Mouse (Mus musculus) induced T-regulatory cell, adult 2 months (primary cell): Measurements from ENCODE around the gene Tuba1b.
"Not testable (repeated sequence)": the region's sequence is repeated elsewhere in the genome, so short reads cannot be mapped to it uniquely, and the experiment has no call there.

Source experiments
- DNase-seq: peaks from one replicate; pipeline ENCODE4 v3.0.0-alpha.2; 2012; ENCODE audit warnings: low read depth

Gene Tuba1b

GRCm38 (mm10) chr15:98953401-98954356 lies 19.3 kb upstream of the Tuba1b start, which contains the start of the genes Gm49450 and Tuba1a:
Gene Gm49450, minus strand, starts transcription at chr15:98953551.
Gene Tuba1a, minus strand, starts transcription at chr15:98953703.
- peak; percentile 98 for DNase-seq

GRCm38 (mm10) chr15:98952751-98953400 lies 18.5 kb upstream of the Tuba1b start:
- DNase-seq, result no peak

DNA sequence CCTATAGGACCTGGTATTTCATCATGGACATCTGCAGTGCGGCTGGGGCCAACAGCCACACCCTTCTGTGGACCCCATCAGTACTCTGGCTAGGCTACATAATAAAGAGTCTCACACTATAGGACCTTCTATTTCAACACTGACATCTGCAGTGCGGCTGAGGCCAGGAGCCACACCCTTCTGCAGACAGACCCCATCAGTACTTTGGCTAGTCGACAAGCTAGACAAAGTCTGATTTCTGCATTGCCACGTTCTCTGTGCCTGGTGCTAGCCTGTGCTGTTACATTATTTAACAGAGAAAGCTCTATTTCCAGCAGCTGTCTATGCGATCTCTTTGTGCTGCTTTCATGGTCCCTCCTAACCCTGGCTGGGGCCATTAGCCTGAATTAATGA lies 17.7 kb upstream of the Tuba1b start:
- no peak for DNase-seq

DNA sequence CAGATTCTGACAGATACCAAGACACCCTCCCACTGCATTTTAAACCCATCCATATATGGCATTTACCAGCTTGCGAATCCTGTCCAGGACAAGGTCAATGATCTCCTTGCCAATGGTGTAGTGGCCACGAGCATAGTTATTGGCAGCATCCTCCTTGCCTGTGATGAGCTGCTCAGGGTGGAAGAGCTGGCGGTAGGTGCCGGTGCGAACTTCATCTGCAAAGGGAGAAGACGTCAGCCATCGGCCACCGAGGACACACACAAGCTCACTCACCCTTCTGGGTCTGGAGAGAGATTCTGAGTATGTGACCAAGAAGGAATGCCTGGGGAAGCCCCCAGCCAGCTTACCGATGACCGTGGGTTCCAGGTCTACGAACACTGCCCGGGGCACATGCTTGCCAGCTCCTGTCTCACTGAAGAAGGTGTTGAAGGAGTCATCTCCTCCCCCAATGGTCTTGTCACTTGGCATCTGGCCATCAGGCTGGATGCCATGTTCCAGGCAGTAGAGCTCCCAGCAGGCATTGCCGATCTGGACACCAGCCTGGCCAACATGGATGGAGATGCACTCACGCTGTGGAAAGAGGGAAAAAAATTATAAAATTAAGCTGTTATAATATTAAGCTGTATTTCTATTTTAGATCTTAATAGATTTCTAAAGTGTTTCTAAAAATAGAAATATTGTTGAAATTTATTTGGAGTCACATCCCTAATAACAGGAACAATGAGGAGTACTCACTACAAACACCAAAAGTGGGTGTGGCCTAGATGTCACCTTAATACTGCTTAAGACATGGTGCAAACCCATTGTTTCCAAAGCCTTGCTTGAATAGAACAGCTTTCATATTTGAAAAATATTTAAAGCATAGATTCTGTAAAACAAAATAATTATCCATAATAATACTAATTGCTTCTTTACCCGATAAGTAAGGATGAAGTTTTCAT lies 17.0 kb upstream of the Tuba1b start:
- DNase-seq, result not testable (repeated sequence)

DNA sequence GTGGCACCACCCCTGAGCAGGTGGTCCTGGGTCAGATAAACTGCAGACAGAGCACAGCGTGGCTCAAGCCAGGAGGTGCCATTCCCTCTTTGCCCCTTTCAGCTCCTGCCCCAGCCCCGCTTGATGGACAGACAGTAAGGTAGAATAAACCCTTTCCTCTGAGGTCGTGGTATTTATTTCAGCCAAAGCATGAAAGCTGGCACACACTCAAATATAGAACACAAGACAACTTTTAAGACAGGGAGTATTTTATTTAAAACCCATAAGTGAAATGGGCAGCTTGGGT lies 15.2 kb upstream of the Tuba1b start:
- no peak for DNase-seq

- no peak for DNase-seq
Measured at GRCm38 (mm10) chr15:98948857-98949606, 14.7 kb upstream of the Tuba1b start.

- DNase-seq, result no peak
Measured at GRCm38 (mm10) chr15:98948382-98948781, 14.0 kb upstream of the Tuba1b start.

DNA sequence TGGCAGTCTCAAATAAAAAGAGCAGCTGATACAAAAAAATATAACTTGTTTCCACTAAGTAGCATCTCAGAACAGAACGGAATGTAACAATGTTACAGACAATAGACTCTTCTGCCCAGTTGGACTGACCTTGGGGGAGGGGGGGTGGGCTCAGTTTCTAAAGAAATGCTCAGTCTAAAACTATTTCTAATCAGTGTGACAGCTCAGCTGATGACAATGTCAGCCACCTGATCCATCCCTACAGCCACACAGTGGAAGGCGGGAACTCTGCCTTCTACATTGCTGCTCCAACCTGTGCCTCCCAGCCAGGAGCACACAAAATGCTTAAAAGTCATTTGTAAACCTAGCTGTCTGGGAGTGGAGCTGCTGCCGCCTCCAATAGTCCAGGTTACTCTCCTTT lies 13.5 kb upstream of the Tuba1b start:
- DNase-seq, result no peak

GRCm38 (mm10) chr15:98943133-98943532 lies 8.8 kb upstream of the Tuba1b start:
- DNase-seq, result no peak

DNA sequence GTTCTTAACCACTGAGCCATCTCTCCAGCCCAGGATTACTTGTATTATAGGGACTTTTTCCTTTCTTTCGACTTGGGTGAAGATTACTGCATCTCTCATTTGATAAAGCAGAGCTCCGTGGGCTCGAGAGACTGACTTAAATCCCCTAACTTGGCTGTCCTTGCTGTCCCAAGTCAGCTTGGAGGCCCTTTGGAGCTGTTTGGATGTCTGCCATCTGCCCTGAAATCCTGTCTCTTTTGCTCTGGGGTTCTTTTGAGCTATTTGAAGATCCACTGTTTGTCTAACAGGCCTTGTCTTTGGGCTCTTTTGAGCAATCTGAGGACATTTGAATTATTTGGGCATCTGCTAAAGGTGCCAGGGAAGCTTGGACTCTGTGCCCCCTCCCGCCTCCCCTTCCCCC lies 7.7 kb upstream of the Tuba1b start:
- no peak for DNase-seq

GRCm38 (mm10) chr15:98941539-98941938 lies 7.2 kb upstream of the Tuba1b start:
- DNase-seq, result no peak

DNA sequence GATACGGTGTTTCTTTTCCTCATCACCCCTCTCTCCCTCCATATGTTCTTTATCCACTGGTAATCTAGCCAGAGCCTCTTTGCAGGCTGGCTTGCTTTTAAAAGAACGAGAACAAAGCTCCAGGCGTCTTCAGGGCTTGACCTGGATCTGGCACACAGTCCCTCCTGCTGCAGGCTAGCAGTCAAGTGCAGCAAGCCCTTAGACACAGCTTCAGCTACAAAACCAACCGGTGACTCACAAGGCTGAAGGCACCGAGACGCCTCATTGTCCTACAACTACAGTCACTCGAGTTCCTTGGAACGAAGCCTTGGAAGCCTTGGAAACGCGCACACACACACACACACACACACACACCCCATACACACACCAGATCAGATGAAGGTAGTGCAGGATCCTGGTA lies 6.5 kb upstream of the Tuba1b start:
- DNase-seq, result no peak

DNA sequence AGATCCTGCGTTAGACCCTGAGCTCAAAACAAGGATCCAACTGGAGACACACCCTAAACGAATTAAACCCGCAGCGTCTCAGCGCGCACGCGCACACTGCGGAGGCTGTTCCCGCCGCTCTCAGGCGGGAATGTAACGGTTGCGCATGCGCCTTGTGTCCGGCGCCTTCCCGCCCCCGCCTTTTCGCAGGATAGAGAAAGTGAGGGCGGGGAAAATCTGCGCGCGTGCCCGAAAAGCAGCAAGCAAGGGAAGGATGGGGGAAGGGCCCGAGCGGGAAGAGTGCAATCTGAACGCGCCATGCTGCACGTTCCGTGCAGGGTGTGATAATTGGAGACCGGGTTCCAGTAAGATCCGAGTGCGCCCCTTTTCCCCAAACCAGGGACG lies 540 bp downstream of the Tuba1b start:
- DNase-seq, result peak; percentile 98

GRCm38 (mm10) chr15:98933004-98933671 lies 1.2 kb downstream of the Tuba1b start:
- DNase-seq, result not testable (repeated sequence)

- no peak for DNase-seq
Measured at GRCm38 (mm10) chr15:98930998-98931397, 3.4 kb downstream of the Tuba1b start.

DNA sequence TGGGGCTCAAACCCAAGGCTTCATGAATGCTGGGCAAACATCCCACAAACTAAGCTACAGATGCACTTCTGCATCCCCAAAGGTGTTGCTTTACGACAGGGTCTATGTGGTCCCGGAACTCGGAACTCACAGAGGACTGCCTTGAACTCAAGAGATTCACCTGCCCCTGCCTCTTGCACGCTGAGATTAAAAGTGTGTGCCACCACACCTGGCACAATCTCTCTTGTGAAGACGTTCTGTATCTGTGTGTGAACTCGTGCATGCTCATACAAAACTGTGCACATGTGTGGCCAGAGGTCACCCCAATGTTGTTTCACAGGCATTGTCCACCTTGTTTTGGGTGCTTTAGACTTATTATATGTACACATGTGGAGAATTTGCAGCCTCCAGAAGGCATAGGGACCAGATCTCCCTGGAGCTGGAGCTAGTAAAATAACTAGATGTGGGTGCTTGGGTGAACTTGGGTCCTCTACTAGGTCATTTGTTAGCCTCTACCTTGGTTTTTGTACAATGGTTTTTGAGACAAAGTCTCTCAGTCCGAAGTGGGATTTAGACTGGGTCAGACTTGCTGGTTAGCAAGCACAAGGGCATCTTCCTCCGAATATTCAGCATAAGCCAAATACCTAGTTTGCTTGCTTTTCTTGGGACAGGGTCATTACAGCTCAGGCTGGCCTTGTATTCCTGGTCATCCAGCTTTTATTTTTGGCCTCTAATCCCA lies 4.2 kb downstream of the Tuba1b start:
- no peak for DNase-seq

DNA sequence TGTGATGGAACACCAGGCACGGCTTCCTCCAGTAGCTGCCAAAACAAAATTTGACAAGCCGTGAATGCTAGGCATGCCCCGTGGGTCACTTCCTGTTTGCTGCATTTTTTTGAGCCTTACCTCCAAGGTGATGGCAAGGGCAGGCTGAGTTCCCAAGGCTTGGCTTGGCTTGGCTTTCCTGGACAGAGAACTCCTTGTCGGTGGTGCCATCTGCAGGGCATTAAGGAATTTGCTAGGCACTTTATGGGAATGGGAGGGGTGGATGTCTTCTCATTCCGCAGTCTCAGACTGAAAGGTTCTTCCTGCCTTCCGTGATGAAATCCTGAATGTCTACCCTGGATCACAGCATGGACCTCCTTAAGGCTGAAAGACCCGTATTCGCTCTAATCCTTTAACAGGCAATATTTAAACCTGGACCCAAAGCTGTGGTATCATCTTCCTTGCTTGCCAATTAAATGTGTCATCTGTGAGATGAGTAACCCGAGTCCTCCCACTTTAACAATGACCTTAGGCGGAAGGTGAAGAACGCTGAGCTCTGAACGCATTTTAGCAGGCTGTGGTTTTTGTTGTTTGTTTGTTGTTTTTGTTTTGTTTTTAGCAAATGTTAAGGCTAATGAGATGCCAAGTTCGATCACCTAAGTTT lies 5.6 kb downstream of the Tuba1b start:
- DNase-seq, result peak; percentile 73

DNA sequence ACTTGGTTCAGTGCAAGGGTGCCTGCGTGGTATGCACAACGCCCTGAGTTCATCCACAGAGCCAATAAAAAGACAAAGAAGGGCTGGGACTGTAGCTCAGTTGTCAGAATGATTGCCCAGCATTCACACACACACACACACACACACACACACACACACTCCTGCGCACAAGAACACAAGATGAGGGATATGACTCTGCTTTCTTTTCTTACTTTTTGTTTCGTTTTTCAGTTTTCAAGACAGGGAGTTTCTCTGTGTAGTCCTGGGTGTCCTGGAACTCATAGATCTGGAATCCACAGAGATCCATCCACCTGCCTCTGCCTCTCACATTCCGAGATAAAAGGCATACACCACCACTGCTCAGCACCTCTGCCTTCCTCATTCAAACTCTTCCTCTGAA lies 6.8 kb downstream of the Tuba1b start:
- peak; percentile 83 for DNase-seq

DNA sequence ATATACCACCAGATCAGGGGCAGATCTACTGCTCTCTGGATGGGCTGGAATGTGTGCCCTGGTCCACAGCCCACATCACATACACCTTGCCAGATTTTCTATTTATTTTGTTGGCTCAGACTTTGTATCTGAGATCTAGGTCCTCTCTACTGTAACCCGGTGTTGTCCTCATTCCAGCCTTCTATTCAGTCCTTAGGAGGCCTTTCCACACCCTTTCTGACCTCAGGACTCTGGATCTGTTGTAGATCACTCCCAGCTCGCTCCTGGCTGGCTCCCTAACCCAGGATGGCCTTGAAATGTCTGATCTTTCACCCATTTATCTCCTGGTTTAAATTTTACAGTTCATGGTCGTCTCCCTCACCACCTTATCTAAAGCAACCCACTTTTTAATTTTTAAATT lies 9.7 kb downstream of the Tuba1b start:
- no peak for DNase-seq

- no peak for DNase-seq
Measured at GRCm38 (mm10) chr15:98923031-98923537, 11.3 kb downstream of the Tuba1b start.
